13 mouse cellular contexts compared by ENCODE assay signal in the genomic region with DNA sequence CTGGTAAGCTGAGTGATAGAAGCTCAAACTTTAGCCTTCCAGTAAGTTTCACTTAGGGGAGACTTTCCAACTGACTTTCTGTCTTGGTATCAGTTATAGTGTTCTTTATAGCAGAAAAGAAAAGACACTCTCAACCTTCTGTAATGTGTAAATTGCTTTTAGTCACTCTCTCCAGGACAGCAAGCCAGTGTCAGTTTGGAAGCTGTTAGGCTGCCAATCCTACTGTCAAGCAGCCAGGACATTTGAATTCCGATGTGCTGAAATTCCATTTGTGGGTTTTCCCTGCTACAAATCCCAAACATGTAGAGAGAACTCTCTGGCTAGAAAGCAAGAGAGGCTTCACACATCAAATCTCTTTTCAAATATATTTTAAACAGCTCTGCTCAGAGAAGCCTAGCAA.
DNase-seq lines count a peak whose midpoint lies in the region.
"Had no signal": no experiment of that assay in that cellular context is flagged by ENCODE, and none has a peak within 500 bp of the region (broad histone marks: within the 10 kb centered on the region; RNA-seq: fewer than 3 reads in every experiment).

No protein-coding gene starts in this region.

- intact Hi-C loops in gastrocnemius, postnatal 14 days (cut with DNase I; ENCODE audit: low total_unique reads) = no loop called here

- peak; percentile 4 to 5 for DNase-seq in cerebellum, postnatal 36 days
- no peak for DNase-seq in cerebellum, adult 9-11 months
- peak; percentile 7 for DNase-seq in gastrocnemius, postnatal 14 days
- DNase-seq in gastrocnemius, adult 8-10 months (ENCODE audit: low spot score in 2 of 2) = no peak
- DNase-seq in Muller cell, postnatal 12 days (ENCODE audit: inconsistent ontology term) = peak; percentile 74
- peak; percentile 34 for DNase-seq in brain, embryonic 18.5 days (ENCODE audit: low read depth, low spot score)
- DNase-seq in adrenal gland, postnatal 4 days (ENCODE audit: low spot score in 2 of 2) = no peak
- DNase-seq: adrenal gland, adult 2 months; B cell, adult 2 months; heart, adult 11 months; kidney, postnatal 36 days; lung, embryonic 14.5 days; spleen, adult 18-20 months had no signal

Comparison
In these comparisons a context has a peak if more than half of its experiments do, and no peak if none do; other contexts are left out.
1. DNase-seq: peak in cerebellum, postnatal 36 days (2 of 2), gastrocnemius, postnatal 14 days (single experiment), Muller cell, postnatal 12 days (single experiment) and brain, embryonic 18.5 days (single experiment); none in cerebellum, adult 9-11 months (single experiment), gastrocnemius, adult 8-10 months (0 of 2) and adrenal gland, postnatal 4 days (0 of 2).